Mouse (Mus musculus): ENCODE results near the gene Rhox3g. TPM values are rescaled to one million over a fixed set of nuclear protein-coding genes. Genes with fewer than 3 reads are reported as not detected.

Rhox3g gene
- polyA plus RNA-seq (2012; rRNA removed) = not detected in 2 replicates

DNA sequence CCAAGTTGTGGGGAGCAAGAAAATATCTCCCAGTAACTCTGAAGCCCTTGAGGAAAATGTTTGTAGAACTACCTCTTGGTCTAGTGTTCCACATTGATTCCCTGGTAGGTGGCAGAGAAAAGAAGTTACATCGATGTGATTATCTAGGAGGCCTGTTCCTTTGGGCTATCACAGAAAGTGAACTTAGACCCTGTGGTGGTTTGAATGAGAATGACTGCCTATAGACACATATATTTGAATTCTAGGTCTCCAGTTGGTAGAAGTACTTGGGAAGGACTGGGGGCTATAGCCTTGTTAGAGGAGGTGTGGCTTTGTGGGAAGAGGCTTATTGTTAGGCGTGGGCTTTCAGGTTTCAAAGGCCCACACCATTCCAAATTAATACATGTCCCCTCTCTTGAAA, at the start of gene Rhox3g:
Gene Rhox3g (minus strand): TSS at position 101 of the 400 bp plus-strand sequence.

DNA sequence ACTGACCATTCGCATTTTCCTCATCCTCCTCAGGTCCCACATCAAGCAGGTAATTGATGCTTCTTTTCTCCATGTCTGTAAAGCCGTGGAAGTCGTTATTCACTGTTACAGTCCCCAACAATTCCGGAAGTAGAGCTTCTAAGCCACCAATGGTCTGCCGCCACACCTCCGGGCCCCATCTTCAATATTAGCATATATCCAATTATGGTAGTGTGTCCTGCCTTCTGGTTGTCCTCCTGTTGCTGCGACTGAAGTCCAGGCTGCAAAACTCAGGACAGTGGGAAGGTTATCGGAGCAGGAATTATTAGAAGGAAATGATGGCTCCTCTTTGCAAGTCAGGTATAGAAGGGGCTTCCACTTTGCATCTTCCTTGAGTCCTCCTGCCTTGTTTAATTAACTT, 44.8 kb upstream of the Rhox3g start, which contains the start of gene Rhox2h:
Gene Rhox2h (minus strand): TSS at position 101 of the 400 bp plus-strand sequence.

DNA sequence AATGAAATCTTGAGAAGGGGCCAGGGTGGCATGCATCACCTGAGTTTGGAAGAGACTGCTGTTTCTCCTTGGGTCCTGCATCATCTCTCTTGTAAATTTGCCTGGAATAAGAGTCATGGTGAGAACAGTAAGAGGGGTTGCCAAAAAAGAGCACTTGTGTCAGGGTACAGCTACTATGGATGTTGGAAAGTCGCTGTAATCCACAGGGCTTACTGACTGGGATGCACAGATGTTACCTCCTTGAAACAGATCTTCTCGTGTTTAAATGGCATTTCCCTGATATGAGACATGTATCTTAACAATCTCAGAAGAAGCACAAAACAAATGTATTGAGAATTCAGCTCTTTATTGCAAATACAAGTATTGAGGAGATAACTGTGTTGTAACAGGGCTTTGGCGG, 40.3 kb upstream of the Rhox3g start, which contains the start of gene Rhox3h:
Gene Rhox3h (minus strand): TSS at position 101 of the 400 bp plus-strand sequence.

DNA sequence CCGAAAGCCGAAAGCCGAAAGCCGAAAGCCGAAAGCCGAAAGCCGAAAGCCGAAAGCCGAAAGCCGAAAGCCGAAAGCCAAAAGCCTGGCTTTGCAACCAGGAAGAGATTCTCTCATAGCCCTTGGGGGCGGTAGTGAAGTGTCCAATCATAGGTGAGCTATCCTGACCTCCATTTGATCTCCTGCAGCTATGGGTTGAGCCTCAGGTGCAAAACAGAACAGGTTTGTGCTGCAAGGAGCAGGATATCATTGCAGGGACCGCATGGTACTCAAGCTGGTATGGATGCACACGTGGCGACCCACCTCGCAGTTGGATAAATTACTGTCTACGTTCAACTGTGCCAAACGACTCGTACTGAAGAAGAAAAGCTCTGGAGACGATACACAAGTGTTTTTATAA, 22.8 kb upstream of the Rhox3g start, which contains the start of gene Rhox4g:
Gene Rhox4g (minus strand): TSS at position 101 of the 400 bp plus-strand sequence.

DNA sequence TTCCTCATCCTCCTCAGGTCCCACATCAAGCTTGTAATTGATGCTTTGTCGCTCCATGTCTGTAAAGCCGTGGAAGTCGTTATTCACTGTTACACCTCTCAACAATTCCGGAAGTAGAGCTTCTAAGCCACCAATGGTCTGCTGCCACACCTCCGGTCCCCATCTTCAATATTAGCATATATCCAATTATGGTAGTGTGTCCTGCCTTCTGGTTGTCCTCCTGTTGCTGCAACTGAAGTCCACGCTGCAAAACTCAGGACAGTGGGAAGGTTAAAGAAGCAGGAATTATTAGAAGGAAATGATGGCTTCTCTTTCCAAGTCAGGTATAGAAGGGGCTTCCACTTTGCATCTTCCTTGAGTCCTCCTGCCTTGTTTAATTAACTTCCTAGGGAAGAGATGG, 15.0 kb upstream of the Rhox3g start, which contains the start of gene Rhox2g:
Gene Rhox2g (minus strand): TSS at position 101 of the 400 bp plus-strand sequence.

DNA sequence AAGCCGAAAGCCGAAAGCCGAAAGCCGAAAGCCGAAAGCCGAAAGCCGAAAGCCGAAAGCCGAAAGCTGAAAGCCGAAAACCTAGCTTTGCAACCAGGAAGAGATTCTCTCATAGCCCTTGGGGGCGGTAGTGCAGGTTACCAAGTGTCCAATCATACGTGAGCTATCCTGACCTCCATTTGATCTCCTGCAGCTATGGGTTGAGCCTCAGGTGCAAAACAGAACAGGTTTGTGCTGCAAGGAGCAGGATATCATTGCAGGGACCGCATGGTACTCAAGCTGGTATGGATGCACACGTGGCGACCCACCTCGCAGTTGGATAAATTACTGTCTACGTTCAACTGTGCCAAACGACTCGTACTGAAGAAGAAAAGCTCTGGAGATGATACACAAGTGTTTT, 20.8 kb downstream of the Rhox3g start, which contains the start of gene Rhox4f:
Gene Rhox4f (minus strand): TSS at position 101 of the 400 bp plus-strand sequence.

DNA sequence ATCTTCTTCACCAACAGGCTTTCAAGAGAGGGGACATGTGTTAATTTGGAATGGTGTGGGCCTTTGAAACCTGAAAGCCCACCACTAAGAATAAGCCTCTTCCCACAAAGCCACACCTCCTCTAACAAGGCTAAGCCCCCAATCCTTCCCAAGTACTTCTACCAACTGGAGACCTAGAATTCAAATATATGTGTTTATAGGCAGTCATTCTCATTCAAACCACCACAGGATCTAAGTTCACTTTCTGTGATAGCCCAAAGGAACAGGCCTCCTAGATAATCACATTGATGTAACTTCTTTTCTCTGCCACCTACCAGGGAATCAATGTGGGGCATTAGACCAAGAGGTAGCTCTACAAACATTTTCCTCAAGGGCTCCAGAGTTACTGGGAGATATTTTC, 47.7 kb downstream of the Rhox3g start, which contains the start of gene Rhox3f:
Gene Rhox3f (plus strand): TSS at position 301 of the 400 bp plus-strand sequence.

Other genes starting within 250 kb of the Rhox3g start
- gene Rhox3a2, start 248.6 kb downstream of the Rhox3g start, polyA plus RNA-seq (2012; rRNA removed) = not detected in 2 replicates
- gene Rhox4a2, start 237.8 kb downstream of the Rhox3g start, polyA plus RNA-seq (2012; rRNA removed) = 0.35 and 1.6 TPM in 2 replicates
- gene Rhox2b, start 216.5 kb downstream of the Rhox3g start, polyA plus RNA-seq (2012; rRNA removed) = 0.21 and 0.82 TPM in 2 replicates
- gene Rhox4b, start 196.1 kb downstream of the Rhox3g start, polyA plus RNA-seq (2012; rRNA removed) = 0.19 and 0.49 TPM in 2 replicates
- 0.66 and 1.4 TPM in 2 replicates for gene Rhox2c, start 174.9 kb downstream of the Rhox3g start, polyA plus RNA-seq (2012; rRNA removed)
- gene Rhox3c, start 170.0 kb downstream of the Rhox3g start, polyA plus RNA-seq (2012; rRNA removed) = 0.48 TPM in 1 of 2 replicates, not detected in the other
- not detected in 2 replicates for gene Rhox4c, start 148.3 kb downstream of the Rhox3g start, polyA plus RNA-seq (2012; rRNA removed)
- gene Rhox2d, start 135.2 kb downstream of the Rhox3g start, polyA plus RNA-seq (2012; rRNA removed) = 0.20 TPM in 1 of 2 replicates, not detected in the other
- gene Rhox4d, start 114.3 kb downstream of the Rhox3g start, polyA plus RNA-seq (2012; rRNA removed) = 0.12 and 0.13 TPM in 2 replicates
- gene Rhox2e, start 98.2 kb downstream of the Rhox3g start, polyA plus RNA-seq (2012; rRNA removed) = 0.16 TPM in 1 of 2 replicates, not detected in the other
- not detected in 2 replicates for gene Rhox3e, start 86.6 kb downstream of the Rhox3g start, polyA plus RNA-seq (2012; rRNA removed)
- not detected in 2 replicates for gene Rhox4e, start 71.2 kb downstream of the Rhox3g start, polyA plus RNA-seq (2012; rRNA removed)
- 0.15 and 0.30 TPM in 2 replicates for gene Rhox2f, start 57.2 kb downstream of the Rhox3g start, polyA plus RNA-seq (2012; rRNA removed)
- not detected in 2 replicates for gene Rhox3f, start 47.6 kb downstream of the Rhox3g start, polyA plus RNA-seq (2012; rRNA removed)
- gene Rhox4f, start 20.9 kb downstream of the Rhox3g start, polyA plus RNA-seq (2012; rRNA removed) = not detected in 2 replicates
- gene Rhox2g, start 14.9 kb upstream of the Rhox3g start, polyA plus RNA-seq (2012; rRNA removed) = not detected in 2 replicates
- gene Rhox4g, start 22.7 kb upstream of the Rhox3g start, polyA plus RNA-seq (2012; rRNA removed) = 0.08 TPM in 1 of 2 replicates, not detected in the other
- gene Rhox3h, start 40.2 kb upstream of the Rhox3g start, polyA plus RNA-seq (2012; rRNA removed) = not detected in 2 replicates
- not detected in 2 replicates for gene Rhox2h, start 44.7 kb upstream of the Rhox3g start, polyA plus RNA-seq (2012; rRNA removed)
- gene Rhox5, start 176.2 kb upstream of the Rhox3g start, polyA plus RNA-seq (2012; rRNA removed) = 2.4 and 3.0 TPM in 2 replicates
- 0.06 and 0.41 TPM in 2 replicates for gene Rhox6, start 198.3 kb upstream of the Rhox3g start, polyA plus RNA-seq (2012; rRNA removed)
- gene Rhox7a, start 203.1 kb upstream of the Rhox3g start, polyA plus RNA-seq (2012; rRNA removed) = not detected in 2 replicates

Measured in central nervous system, embryonic 11.5 days (tissue).